Mouse (Mus musculus) limb, embryonic 12.5 days (tissue): ENCODE measurements at regions not wholly inside any gene's neighbourhood (a gene's known extent, or its start where the extent isn't known, plus 50 kb on each side); places are given as distances from the start of the nearest gene placed in this dataset.

Experiments
- ATAC-seq: fragments of 200-750 bp; cut with Nextera tagmentation; 2 replicates; pipeline ENCODE4 v1.8.0; 2017; ENCODE audit warnings: low read depth, moderate TSS enrichment; ENCODE audit not compliant: insufficient number of reproducible peaks, insufficient read depth, low FRiP score, low TSS enrichment
- H3K27ac ChIP-seq: fragments of 300-500 bp; sonication (generic); 2 replicates; pipeline ENCODE4 v1.5.1; 2016; ENCODE audit warnings: mild to moderate bottlenecking, moderate library complexity
- H3K27me3 ChIP-seq: fragments of 300-500 bp; sonication (generic); 2 replicates; pipeline ENCODE4 v1.6.1; 2016; ENCODE audit warnings: mild to moderate bottlenecking, moderate library complexity
- H3K36me3 ChIP-seq: fragments of 300-500 bp; sonication (generic); 2 replicates; pipeline ENCODE4 v1.6.1; 2016; ENCODE audit warnings: mild to moderate bottlenecking, moderate library complexity
- H3K4me1 ChIP-seq: fragments of 300-500 bp; sonication (generic); replicated peaks from 2 replicates; pipeline ENCODE4 v1.6.1; 2016
- H3K4me2 ChIP-seq: fragments of 300-500 bp; sonication (generic); 2 replicates; pipeline ENCODE4 v1.6.1; 2016; ENCODE audit warnings: mild to moderate bottlenecking, moderate library complexity
- H3K4me3 ChIP-seq: fragments of 300-500 bp; sonication (generic); replicated peaks from 2 replicates; pipeline ENCODE4 v1.5.1; 2016; ENCODE audit warnings: mild to moderate bottlenecking
- H3K9ac ChIP-seq: fragments of 300-500 bp; sonication (generic); replicated peaks from 2 replicates; pipeline ENCODE4 v1.6.1; 2016; ENCODE audit warnings: mild to moderate bottlenecking, moderate library complexity
- H3K9me3 ChIP-seq: fragments of 300-500 bp; sonication (generic); 2 replicates; pipeline ENCODE4 v1.6.1; 2016; ENCODE audit warnings: mild to moderate bottlenecking, moderate library complexity
- WGBS: fragments of 180-500 bp; shearing (Covaris S2); methylation state at CpG from one replicate; pipeline ENCODE4 v1.1.7; 2016; 5-methylcytosine and 5-hydroxymethylcytosine counted together

DNA sequence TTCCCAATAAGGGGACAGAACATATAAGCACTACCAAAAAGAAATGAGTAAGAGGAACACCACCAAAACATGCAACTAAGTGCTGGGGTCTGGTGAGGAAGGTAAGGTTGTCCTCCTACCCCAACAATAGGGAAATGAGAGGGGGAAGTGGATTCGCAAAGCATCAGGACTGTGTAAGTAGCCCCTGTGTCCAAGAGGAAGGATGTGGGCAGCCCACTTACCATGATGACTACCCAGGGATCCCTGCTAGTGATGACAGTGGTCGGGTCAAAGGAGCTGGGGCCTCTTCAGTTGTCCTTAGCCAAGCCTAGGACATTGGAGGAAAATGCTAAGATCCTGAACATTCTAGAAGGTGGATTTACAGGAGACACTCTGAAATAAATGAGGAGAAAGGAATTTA is 109.1 kb upstream of the Gls start:
- H3K36me3 ChIP-seq, result no peaks in the 10 kb centered on the region

DNA sequence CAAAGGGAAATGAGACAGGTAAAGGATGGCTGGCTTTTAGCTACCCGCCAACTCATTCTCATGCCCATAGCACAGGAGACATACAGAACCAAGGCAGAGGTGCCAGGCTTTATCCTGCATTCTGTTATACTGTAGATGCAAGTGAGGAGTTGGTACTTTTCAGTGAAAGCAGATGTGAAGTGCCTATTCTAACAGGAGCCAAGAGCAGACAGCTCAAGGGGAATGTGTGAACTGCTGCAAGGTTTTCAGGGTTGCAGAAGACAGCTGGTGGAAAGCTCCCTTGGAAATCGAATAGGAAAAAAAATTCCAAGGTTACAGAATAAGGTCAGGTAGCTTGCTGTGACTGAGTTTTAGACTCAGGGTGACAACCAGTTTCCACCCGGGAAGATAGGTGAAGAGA is 105.7 kb upstream of the Gls start:
- WGBS, result 84% methylated on average over 3 of the region's 3 CpGs
- no peak for ATAC-seq
- H3K36me3 ChIP-seq, result no peaks in the 10 kb centered on the region
- no peak overlapping the region for H3K27ac ChIP-seq
- H3K9me3 ChIP-seq, result no peaks in the 10 kb centered on the region
- no peak overlapping the region for H3K4me2 ChIP-seq
- H3K9ac ChIP-seq, result no peak overlapping the region
- no peaks in the 10 kb centered on the region for H3K4me1 ChIP-seq
- no peaks in the 10 kb centered on the region for H3K27me3 ChIP-seq
- no peak overlapping the region for H3K4me3 ChIP-seq

More for the DNA sequence above, 109.1 kb upstream of the Gls start:
- ATAC-seq, result no peak
- no peaks in the 10 kb centered on the region for H3K9me3 ChIP-seq
- no peaks in the 10 kb centered on the region for H3K27me3 ChIP-seq
- no peak overlapping the region for H3K9ac ChIP-seq
- no peak overlapping the region for H3K4me3 ChIP-seq
- WGBS, result 91% methylated on average over 2 of the region's 2 CpGs
- no peak overlapping the region for H3K4me2 ChIP-seq
- no peak overlapping the region for H3K27ac ChIP-seq
- H3K4me1 ChIP-seq, result no peaks in the 10 kb centered on the region

DNA sequence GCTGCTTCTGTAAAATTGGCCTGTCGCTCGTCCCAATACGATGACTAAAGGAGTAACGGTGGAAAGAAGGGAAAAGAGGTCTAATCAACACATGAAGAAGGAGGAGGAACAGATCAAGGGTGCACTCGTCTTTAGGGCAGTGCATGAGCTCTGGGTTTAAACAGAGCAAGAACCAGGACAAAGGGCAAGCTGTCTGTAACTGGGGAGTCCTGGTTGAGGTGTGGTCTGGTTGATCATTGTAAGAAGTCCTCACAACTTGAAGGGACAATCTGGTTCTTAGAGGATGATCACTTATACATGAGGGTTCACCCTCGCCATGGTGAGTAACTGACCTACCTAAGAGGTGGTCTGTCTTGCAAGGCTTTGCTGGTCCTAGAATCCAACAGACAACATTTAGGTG is 105.2 kb upstream of the Gls start:
- H3K4me3 ChIP-seq, result no peak overlapping the region
- H3K9me3 ChIP-seq, result no peaks in the 10 kb centered on the region
- no peak overlapping the region for H3K27ac ChIP-seq
- 79% methylated on average over 6 of the region's 6 CpGs for WGBS
- ATAC-seq, result no peak
- H3K4me2 ChIP-seq, result no peak overlapping the region
- no peaks in the 10 kb centered on the region for H3K27me3 ChIP-seq
- no peaks in the 10 kb centered on the region for H3K4me1 ChIP-seq
- no peaks in the 10 kb centered on the region for H3K36me3 ChIP-seq
- no peak overlapping the region for H3K9ac ChIP-seq

DNA sequence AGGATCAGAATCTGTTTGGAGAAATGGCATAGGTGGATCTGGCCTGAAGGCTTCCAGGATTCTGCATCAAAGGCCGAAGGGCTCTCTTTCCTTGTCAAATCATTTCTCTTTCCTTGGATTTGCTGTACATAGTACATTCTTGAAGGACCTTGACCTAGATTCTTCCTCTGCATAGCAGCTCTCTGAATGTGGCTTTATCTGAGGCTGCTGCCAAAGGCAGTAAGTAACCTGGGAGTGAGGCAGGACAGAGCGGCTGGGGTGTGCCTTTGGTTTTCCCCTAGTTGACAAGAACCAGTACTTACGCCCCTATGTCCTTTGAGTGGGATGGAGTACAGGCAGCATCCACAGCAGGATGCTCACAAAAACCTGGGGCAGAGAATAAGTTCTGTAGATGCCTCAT is 103.7 kb upstream of the Gls start:
- ATAC-seq, result no peak
- H3K36me3 ChIP-seq, result no peaks in the 10 kb centered on the region
- H3K27me3 ChIP-seq, result no peaks in the 10 kb centered on the region
- H3K9me3 ChIP-seq, result no peaks in the 10 kb centered on the region
- WGBS, result 96% methylated on average over 3 of the region's 3 CpGs
- no peaks in the 10 kb centered on the region for H3K4me1 ChIP-seq
- H3K9ac ChIP-seq, result no peak overlapping the region
- H3K27ac ChIP-seq, result no peak overlapping the region
- no peak overlapping the region for H3K4me2 ChIP-seq
- H3K4me3 ChIP-seq, result no peak overlapping the region

DNA sequence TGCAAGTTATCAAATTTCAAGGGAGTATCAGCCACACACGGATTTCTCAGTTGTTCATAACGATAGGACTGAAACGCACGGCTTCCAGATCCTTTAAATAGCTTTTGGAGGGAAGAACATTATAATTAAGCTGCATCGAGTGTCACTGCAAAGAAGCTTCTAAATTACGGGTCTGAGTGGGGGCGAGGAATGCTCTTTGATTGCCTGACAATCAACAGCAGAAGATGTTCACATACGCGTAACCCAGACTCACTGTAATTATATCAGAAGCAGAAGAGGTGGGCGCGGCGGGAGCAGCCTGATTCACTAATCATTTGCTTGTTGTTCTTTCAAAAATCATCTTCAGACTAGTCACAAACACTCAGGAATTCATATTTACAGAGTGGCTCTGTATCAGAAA is 99.0 kb upstream of the Gls start:
- 58% methylated on average over 12 of the region's 12 CpGs for WGBS
- no peak for ATAC-seq
- no peaks in the 10 kb centered on the region for H3K27me3 ChIP-seq

DNA sequence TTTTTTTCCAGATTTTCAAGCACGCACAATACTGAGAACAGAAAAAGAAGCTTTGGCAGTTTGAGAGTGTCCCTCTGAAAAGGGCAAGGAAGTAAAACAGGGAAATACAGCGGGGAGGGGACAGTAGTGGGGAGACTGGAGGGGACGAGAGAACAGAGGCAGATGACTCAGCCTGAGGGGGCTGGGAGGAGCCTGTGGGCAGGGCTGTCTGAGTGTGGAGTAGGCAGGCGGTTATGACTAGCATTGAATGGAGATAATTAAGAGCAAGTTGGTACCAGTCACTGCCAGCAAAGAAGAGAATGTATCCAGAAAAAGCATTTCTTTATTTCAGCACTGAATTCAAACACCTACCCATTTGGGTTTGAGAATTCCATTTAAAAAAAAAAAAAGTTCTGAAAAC is 98.4 kb upstream of the Gls start:
- ATAC-seq, result no peak
- Histone ChIP-seq H3K27ac (no peak overlapping the region), H3K27me3 (no peaks in the 10 kb centered on the region), H3K36me3 (no peaks in the 10 kb centered on the region), H3K4me3 (no peak overlapping the region), H3K4me2 (no peak overlapping the region), H3K9me3 (no peaks in the 10 kb centered on the region), H3K9ac (no peak overlapping the region), H3K4me1 (no peaks in the 10 kb centered on the region)
- WGBS, result 44% methylated on average over 4 of the region's 4 CpGs

More for the DNA sequence above, 99.0 kb upstream of the Gls start:
- H3K4me3 ChIP-seq, result no peak overlapping the region
- H3K4me1 ChIP-seq, result no peaks in the 10 kb centered on the region
- no peaks in the 10 kb centered on the region for H3K36me3 ChIP-seq
- H3K4me2 ChIP-seq, result no peak overlapping the region
- H3K9me3 ChIP-seq, result no peaks in the 10 kb centered on the region
- no peak overlapping the region for H3K9ac ChIP-seq
- no peak overlapping the region for H3K27ac ChIP-seq

DNA sequence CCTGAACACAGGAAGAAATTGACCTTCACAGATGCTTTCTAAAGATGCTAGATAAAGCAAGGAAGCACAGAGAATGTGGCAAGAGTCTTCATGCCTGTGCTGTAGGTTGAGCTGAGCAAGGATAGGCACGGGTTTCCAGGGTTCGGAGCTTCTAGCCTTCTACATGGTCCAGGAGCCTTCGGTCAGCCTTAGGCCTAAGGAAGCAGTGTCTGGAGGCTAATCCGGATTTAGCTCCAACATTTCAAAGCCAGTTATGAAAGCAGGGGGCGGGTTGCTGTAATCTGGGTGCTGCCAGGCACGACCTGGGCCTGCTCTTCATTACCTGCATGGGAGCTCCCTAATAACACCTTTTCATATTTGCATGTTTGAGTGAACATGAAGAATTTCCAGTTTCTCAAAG is 97.5 kb upstream of the Gls start:
- H3K27ac ChIP-seq, result no peak overlapping the region
- no peaks in the 10 kb centered on the region for H3K36me3 ChIP-seq
- H3K4me2 ChIP-seq, result no peak overlapping the region
- H3K27me3 ChIP-seq, result no peaks in the 10 kb centered on the region
- no peak overlapping the region for H3K4me3 ChIP-seq
- no peaks in the 10 kb centered on the region for H3K9me3 ChIP-seq
- H3K4me1 ChIP-seq, result no peaks in the 10 kb centered on the region
- no peak overlapping the region for H3K9ac ChIP-seq
- no peak for ATAC-seq
- 87% methylated on average over 6 of the region's 6 CpGs for WGBS

DNA sequence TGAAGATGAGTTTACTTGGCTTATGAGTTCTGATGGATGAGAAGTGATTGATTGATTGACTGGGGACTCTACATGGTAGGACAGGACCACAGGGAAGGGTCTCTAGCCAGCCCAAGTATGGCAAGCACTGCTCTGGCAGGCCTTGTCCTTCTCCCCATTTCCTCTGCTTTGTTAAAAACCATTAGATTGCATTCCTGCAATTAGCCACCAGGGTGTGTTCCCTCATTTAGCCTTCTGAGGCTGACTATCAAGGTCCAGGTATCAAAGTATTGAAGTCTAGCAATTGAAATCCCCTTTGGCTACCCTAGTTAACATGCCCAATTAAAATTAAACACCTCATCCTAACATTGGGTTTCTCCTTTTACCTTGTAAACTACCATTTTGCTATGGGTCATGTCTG is 95.5 kb upstream of the Gls start:
- Histone ChIP-seq H3K4me2 (no peak overlapping the region), H3K4me3 (no peak overlapping the region), H3K27ac (no peak overlapping the region), H3K36me3 (no peaks in the 10 kb centered on the region), H3K9me3 (no peaks in the 10 kb centered on the region), H3K9ac (no peak overlapping the region), H3K27me3 (no peaks in the 10 kb centered on the region), H3K4me1 (no peaks in the 10 kb centered on the region)
- ATAC-seq, result no peak

DNA sequence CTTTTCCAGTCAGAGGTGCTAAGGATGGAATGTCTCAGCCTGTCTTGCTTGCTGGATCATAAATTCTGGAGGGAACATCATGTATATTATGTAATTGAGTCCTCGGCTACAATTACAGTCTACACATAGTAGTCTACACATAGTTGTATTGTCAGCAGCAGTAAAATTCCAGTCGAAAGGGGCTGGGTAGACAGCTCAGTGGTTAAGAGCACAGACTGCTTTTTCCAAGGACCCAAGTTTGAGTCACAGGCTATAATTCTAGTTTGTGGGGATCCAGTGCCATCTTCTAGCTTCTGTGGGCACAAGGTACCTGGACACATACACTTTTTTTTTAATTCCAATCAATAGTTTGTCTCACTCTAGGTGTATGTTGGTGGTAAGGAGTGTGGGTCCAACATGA is 91.3 kb upstream of the Gls start:
- Histone ChIP-seq H3K4me1 (no peaks in the 10 kb centered on the region), H3K27me3 (no peaks in the 10 kb centered on the region), H3K9me3 (no peaks in the 10 kb centered on the region), H3K9ac (no peak overlapping the region), H3K4me3 (no peak overlapping the region), H3K36me3 (no peaks in the 10 kb centered on the region), H3K4me2 (no peak overlapping the region), H3K27ac (no peak overlapping the region)
- WGBS, result 84% methylated on average over 2 of the region's 2 CpGs
- ATAC-seq, result no peak

DNA sequence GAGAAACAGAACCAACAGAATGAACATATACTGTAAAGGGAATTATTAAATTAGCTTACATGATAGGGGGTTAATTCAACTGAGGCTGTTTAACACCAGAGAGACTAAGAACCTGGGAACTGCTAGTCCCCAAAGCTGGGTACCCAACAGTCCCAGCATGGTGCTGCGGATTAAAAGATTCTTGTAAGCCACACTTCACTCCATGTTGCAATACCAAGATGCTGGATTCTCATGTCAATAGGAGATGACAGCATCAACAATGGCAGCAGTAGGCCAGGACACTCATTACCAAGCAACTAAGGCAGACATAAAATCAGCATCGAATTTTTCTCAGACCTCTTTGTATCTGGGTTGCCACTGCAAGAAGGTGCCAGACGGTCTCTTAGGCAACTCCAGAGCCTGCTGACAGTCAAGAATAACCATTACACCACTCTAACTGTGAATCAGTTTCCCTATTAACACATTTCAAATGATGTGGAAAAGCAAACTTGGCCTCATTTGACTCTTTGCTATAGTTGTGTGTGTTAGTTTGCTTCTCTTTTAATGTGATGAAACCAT is 79.1 kb upstream of the Gls start:
- H3K4me2 ChIP-seq, result no peak overlapping the region
- no peak for ATAC-seq
- no peak overlapping the region for H3K27ac ChIP-seq
- H3K4me3 ChIP-seq, result no peak overlapping the region
- no peak overlapping the region for H3K9ac ChIP-seq
- H3K36me3 ChIP-seq, result no peaks in the 10 kb centered on the region
- H3K9me3 ChIP-seq, result 0 out of 2 replicates have a peak, but pooled peaks cover 5% of the 10 kb centered on the region
- H3K4me1 ChIP-seq, result peaks cover 8% of the 10 kb centered on the region
- 77% methylated on average over 3 of the region's 3 CpGs for WGBS
- H3K27me3 ChIP-seq, result 0 out of 2 replicates have a peak, but pooled peaks cover 8% of the 10 kb centered on the region

DNA sequence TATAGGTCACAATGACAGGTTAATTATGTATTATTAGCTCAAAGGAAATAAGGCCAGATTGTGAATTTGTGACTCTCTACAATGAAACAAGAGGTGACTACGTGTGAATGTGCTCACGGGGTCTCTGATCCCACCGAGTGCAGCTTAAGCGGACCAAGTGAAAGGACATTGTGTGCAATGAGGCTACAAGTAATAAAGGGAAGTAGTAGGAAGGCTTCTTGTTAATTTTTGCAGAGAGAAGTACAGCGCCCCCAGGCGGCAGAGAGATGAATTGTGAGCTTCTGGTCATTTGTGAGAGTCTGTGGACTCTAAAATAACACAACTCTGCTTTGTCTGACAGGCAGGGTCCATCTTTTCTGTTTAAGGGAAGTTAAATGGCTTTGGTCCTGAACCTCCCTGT is 73.9 kb upstream of the Gls start:
- peak; percentile 80; the same call in 1 of the 2 replicates for ATAC-seq
- H3K9me3 ChIP-seq, result no peaks in the 10 kb centered on the region
- 18% methylated on average over 6 of the region's 6 CpGs for WGBS
- H3K4me3 ChIP-seq, result no peak overlapping the region
- peaks cover 16% of the 10 kb centered on the region for H3K4me1 ChIP-seq
- H3K27ac ChIP-seq, result peak overlapping the region; percentile 68
- H3K27me3 ChIP-seq, result 0 out of 2 replicates have a peak, but pooled peaks cover 8% of the 10 kb centered on the region
- peak overlapping the region; percentile 19; the same call in 1 of the 2 replicates for H3K4me2 ChIP-seq
- no peaks in the 10 kb centered on the region for H3K36me3 ChIP-seq
- no peak overlapping the region for H3K9ac ChIP-seq
